Mouse (Mus musculus) intestine, embryonic 16.5 days (tissue): Measurements from ENCODE around the gene Cwc27. TPM values are rescaled to one million over a fixed set of nuclear protein-coding genes. Genes with fewer than 3 reads are reported as not detected.
A peak's percentile ranks its signal among the peaks of the same experiment; 100 is the strongest.

Experiments used
- ATAC-seq: fragments of 200-750 bp; cut with Nextera tagmentation; 2 replicates; pipeline ENCODE4 v1.8.0; 2017; ENCODE audit warnings: moderate TSS enrichment, moderate library complexity
- H3K27ac ChIP-seq: fragments of 300-500 bp; sonication (generic); 2 replicates; pipeline ENCODE4 v1.5.1; 2014; ENCODE audit warnings: mild to moderate bottlenecking, low read length
- H3K27me3 ChIP-seq: fragments of 300-500 bp; sonication (generic); replicated peaks from 2 replicates; pipeline ENCODE4 v1.6.1; 2014; ENCODE audit warnings: low read length, control low read depth, mixed read lengths; ENCODE audit not compliant: control insufficient read depth, insufficient read depth
- H3K36me3 ChIP-seq: fragments of 300-500 bp; sonication (generic); 2 replicates; pipeline ENCODE4 v1.6.1; 2014; ENCODE audit warnings: low read length, control low read depth; ENCODE audit not compliant: control insufficient read depth, insufficient read depth
- H3K4me1 ChIP-seq: fragments of 300-500 bp; sonication (generic); 2 replicates; pipeline ENCODE4 v1.6.1; 2014; ENCODE audit warnings: low read length, control low read depth, mixed read lengths; ENCODE audit not compliant: control insufficient read depth, insufficient read depth
- H3K4me2 ChIP-seq: fragments of 300-500 bp; sonication (generic); 2 replicates; pipeline ENCODE4 v1.6.1; 2014; ENCODE audit warnings: low read depth, low read length, control low read depth
- H3K4me3 ChIP-seq: fragments of 300-500 bp; sonication (generic); 2 replicates; pipeline ENCODE4 v1.5.1; 2014; ENCODE audit warnings: mild to moderate bottlenecking, low read length
- H3K9ac ChIP-seq: fragments of 300-500 bp; sonication (generic); 2 replicates; pipeline ENCODE4 v1.6.1; 2014; ENCODE audit warnings: low read depth, low read length
- H3K9me3 ChIP-seq: fragments of 300-500 bp; sonication (generic); 2 replicates; pipeline ENCODE4 v1.6.1; 2016; ENCODE audit warnings: low read length, control low read depth; ENCODE audit not compliant: control insufficient read depth
- WGBS: fragments of 180-500 bp; shearing (Covaris S2); extraction: QIAGEN DNeasy Blood & Tissue Kit; methylation state at CpG from one replicate; pipeline ENCODE4 v1.1.7; 2014; 5-methylcytosine and 5-hydroxymethylcytosine counted together
- polyA plus RNA-seq: library from polyadenylated mRNA; unstranded; fragments of >200 nt; fragmentation: Nextera tagmentation; extraction: Ambion mirVana; gene quantifications from 2 replicates; pipeline ENCODE4 v1.2.1, GENCODE M21; 2015

The Cwc27 gene
- polyA plus RNA-seq, 1 experiment from 2014 or later, result 26.0 TPM

DNA sequence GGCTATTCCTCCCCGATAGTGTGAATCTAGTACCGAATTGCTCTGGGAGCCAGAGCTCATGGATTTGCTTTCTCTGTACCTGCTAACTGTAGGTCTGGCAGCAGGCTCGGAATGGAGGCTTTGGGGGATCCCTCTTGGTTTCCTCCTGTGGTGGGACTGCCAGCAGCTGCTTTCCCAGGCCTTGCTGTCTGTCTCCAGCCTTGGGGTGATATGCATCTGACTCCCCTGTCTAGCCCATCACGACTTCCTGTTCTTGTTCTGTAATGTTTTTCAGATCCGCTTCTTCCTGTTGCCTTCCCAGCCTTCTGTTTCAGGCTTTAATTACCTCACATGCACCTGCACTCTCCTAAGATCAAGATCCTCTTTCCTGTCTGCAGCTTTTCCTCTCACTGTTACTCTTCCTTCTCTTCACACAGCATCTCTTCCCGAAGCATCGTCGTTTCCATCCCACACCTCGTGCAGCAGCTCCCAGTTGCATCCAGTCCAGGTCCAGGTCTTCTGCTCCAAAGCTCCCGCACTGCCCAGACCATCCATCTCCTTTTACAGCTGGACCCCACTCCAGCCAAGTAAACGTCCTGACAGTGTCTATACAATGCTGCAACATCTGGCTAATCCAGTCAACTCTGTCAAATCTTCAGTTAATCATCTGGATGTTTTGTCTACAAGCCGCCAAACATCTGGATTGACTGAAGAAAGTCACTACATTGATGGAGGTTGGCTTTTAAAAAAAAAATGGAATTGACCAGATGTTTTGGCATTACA is 193.6 kb downstream of the Cwc27 start:
- 68% methylated on average over 12 of the region's 12 CpGs for WGBS
- no peak for ATAC-seq
- H3K4me2 ChIP-seq, result no peak overlapping the region
- no peaks in the 10 kb centered on the region for H3K9me3 ChIP-seq
- no peak overlapping the region for H3K27ac ChIP-seq
- H3K4me3 ChIP-seq, result no peak overlapping the region
- H3K27me3 ChIP-seq, result no peaks in the 10 kb centered on the region
- no peaks in the 10 kb centered on the region for H3K36me3 ChIP-seq
- H3K4me1 ChIP-seq, result no peaks in the 10 kb centered on the region
- H3K9ac ChIP-seq, result no peak overlapping the region

DNA sequence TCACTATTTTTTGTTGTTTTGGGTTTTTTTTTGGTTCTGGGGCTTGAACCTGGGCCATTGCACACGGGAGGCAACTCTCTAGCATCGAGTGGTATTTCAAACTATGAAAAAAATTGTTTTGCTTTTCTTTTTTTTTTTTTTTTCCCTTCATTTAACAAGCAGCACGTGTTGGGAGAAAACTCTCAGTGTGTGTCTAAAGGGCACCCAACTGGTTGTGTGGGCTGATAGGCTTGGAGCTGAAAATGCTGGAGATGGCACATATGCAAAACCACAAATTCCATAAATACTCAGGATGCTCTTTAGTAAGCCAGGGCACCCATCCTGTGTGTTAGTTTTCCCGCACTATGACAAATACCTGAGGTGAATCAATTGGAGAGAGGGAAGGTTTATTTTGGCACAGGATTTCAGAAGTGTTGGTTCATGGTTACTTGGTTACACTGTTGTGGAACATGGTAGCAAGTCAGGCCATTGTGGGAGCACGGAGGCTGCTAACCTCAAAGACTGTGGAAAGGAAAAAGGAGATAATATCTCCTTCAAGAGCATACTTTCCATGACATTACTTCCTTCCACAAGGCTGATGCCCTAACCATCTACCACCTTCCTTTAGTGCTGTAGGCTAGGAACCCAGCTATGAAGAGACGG is 194.7 kb downstream of the Cwc27 start:
- Histone ChIP-seq H3K27ac (no peak overlapping the region), H3K4me1 (no peaks in the 10 kb centered on the region), H3K4me2 (no peak overlapping the region), H3K9me3 (no peaks in the 10 kb centered on the region), H3K36me3 (no peaks in the 10 kb centered on the region), H3K9ac (no peak overlapping the region), H3K27me3 (no peaks in the 10 kb centered on the region), H3K4me3 (no peak overlapping the region)
- no peak for ATAC-seq
- WGBS, result 85% methylated on average over 6 of the region's 6 CpGs

DNA sequence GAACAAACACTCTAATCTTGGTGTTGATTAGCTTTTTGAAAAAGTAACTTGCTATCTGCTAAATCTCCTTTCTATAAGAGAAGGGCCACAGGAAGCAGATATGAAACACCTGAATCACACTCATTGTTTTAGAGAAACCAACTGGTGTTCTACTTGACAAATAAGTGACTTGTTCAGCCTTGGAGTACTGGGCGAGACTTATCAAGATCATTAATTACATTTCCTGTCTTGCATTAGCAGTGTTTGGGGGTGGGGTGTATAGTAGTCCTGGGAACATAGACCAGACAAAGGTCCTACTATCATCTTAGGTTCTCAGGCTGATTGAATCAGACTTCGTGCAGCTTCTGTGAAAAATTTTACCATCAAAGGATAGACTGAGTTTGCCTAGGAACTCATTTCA is 196.5 kb downstream of the Cwc27 start:
- no peak overlapping the region for H3K4me2 ChIP-seq
- no peaks in the 10 kb centered on the region for H3K27me3 ChIP-seq
- no peak overlapping the region for H3K9ac ChIP-seq
- no peaks in the 10 kb centered on the region for H3K9me3 ChIP-seq
- H3K4me1 ChIP-seq, result no peaks in the 10 kb centered on the region
- no peak overlapping the region for H3K4me3 ChIP-seq
- H3K36me3 ChIP-seq, result no peaks in the 10 kb centered on the region
- H3K27ac ChIP-seq, result no peak overlapping the region
- ATAC-seq, result peak; percentile 44; the same call in 1 of the 2 replicates
- 50% methylated on average over 2 of the region's 2 CpGs for WGBS

DNA sequence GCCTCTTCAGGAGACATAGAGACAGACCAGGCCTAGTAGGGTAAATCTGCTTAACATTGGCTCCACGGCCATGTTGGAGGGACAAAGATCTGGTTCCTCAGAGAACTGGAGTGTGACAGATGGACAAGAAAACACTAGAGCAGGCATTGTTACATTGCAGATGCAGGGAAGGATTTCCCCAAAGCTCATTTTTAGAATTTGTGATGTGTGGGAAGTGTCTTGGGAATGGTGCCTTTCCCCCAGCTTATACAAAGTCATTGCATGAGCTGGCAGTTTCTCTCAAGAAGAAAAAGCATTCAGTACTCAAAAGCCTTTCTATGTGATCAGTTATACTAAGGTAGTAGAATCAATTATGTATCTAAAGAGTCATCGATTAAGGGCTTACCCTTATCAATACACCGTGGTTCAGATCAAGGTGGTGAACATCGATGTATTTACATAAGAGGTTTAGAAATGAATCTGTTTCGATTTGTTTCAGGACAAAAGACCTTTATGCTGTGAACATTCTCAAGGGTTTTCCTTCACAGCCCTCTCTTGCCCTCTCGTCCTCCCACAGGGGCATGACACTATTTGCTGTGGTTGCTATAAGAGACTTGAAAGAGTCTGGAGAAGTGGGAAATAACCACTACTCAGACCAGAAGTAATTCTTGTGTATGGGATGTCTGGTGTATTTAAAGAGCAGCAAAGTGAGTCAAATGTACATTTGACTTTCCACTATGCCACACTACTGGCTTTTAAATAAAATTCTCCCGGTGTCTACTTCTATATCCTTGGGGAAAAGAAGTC is 197.2 kb downstream of the Cwc27 start:
- H3K9ac ChIP-seq, result no peak overlapping the region
- no peak overlapping the region for H3K4me3 ChIP-seq
- no peaks in the 10 kb centered on the region for H3K9me3 ChIP-seq
- H3K27ac ChIP-seq, result no peak overlapping the region
- ATAC-seq, result no peak
- no peaks in the 10 kb centered on the region for H3K27me3 ChIP-seq
- H3K4me2 ChIP-seq, result no peak overlapping the region
- WGBS, result 77% methylated on average over 7 of the region's 7 CpGs
- no peaks in the 10 kb centered on the region for H3K36me3 ChIP-seq
- H3K4me1 ChIP-seq, result no peaks in the 10 kb centered on the region

DNA sequence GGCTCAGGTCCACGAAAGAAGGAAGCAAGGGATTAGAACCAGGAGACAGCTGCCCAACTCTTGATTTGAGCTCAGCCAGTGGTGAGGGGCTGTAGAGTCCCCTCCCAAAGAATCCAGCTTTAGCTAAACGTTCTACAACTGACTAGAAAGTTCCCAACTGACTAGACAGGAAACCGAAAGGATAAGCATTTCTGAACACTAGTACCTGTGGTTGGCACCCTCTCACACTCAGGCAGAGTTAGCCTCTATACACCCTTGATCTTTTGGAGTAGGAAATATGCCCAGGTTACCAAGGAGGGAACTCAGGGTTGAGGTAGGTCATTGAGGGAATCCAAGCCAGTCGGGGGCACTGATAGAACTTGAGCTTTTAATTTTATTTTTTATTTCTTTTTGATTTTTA is 199.7 kb downstream of the Cwc27 start:
- no peaks in the 10 kb centered on the region for H3K4me1 ChIP-seq
- 88% methylated on average over 4 of the region's 4 CpGs for WGBS

DNA sequence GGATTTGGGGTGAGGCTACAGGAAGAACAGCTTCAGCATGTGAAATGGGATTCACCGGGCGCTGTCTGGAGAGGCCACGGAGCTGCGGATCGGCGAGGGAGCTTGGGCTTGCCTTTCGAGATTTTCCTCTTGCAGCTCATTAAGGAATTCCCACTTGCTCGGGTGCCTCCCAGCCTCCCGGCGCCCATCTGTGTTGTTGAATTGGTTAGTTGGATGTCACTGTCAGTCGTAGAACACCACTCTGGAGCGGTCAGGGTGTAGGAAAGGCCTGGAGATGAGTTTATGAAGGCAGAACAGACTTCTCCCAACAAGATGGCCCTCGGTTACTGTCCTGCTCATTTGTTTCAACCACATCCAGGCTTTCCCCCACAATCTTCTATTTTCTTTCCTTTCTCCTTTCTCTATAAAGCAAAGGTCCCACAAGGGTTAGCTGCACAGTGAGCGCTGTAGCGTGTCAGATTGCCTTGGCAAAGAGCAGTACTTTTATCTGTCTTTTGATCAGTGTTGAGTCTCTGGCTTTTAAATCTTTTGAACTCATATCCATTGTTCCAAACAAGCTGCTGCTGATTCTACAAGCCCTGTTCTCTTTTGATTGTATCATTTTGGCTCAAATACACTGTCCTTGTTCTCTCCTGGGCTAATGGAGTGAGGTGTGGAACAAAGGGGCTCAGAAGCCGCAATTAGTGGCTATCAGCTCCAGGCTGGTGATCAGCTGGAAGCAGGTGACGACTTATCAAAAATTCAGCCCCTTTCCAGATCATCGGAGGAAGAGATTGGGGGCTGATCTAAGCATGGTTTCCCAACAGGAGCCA is 200.7 kb downstream of the Cwc27 start:
- Histone ChIP-seq H3K27me3 (no peaks in the 10 kb centered on the region), H3K27ac (no peak overlapping the region), H3K36me3 (no peaks in the 10 kb centered on the region), H3K4me2 (no peak overlapping the region), H3K4me3 (no peak overlapping the region), H3K9ac (no peak overlapping the region), H3K4me1 (no peaks in the 10 kb centered on the region), H3K9me3 (no peaks in the 10 kb centered on the region)
- no peak for ATAC-seq
- WGBS, result 89% methylated on average over 18 of the region's 18 CpGs

More for the DNA sequence above, 199.7 kb downstream of the Cwc27 start:
- Histone ChIP-seq H3K9me3 (no peaks in the 10 kb centered on the region), H3K4me2 (no peak overlapping the region), H3K36me3 (no peaks in the 10 kb centered on the region), H3K4me3 (no peak overlapping the region), H3K27me3 (no peaks in the 10 kb centered on the region), H3K9ac (no peak overlapping the region), H3K27ac (no peak overlapping the region)
- ATAC-seq, result no peak

DNA sequence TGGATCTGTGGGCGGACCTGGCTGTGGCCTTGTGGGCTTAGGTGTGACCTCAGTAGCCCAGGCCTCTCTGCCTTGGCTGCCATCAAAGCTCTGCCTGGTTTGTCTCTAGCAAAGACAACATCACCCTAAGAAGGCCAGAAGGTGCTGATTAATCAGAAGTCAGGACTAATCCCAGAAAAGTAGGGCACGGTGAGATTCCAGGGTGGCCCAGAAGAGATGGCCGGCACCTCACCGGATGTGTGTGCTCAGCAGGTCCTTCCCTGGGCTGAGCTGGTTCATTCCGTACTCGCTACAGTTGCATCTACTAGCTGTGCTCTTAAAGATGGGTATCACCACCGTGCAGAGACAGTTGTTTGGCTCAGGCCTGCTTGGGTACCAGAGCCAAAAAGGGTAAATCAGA is 201.8 kb downstream of the Cwc27 start:
- no peaks in the 10 kb centered on the region for H3K9me3 ChIP-seq
- no peaks in the 10 kb centered on the region for H3K27me3 ChIP-seq
- no peaks in the 10 kb centered on the region for H3K4me1 ChIP-seq
- no peak overlapping the region for H3K4me3 ChIP-seq
- H3K9ac ChIP-seq, result no peak overlapping the region
- no peak overlapping the region for H3K4me2 ChIP-seq
- 94% methylated on average over 7 of the region's 7 CpGs for WGBS
- no peak overlapping the region for H3K27ac ChIP-seq
- ATAC-seq, result no peak
- H3K36me3 ChIP-seq, result no peaks in the 10 kb centered on the region

DNA sequence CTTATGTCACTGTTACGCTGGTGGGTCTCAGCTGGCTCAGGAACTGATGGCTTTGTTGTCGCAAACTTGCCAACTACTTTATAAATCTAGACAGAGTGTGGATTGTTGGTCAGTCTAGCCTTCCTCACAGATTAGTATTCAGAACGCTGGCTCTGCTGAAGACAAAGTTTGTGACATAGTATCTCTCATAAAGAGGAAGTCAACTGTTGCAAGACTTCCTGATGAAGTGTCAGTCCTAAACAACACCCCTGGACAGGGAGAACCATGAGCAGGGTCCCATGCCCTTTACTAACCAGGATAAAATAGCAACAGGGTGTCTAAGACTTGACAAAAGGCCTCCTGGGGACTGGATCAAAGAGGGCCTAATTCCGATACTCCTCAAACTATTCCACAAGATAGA is 205.6 kb downstream of the Cwc27 start:
- no peak overlapping the region for H3K9ac ChIP-seq
- no peak overlapping the region for H3K27ac ChIP-seq
- H3K4me2 ChIP-seq, result no peak overlapping the region
- ATAC-seq, result no peak
- H3K36me3 ChIP-seq, result no peaks in the 10 kb centered on the region
- WGBS, result 92% methylated on average over 4 of the region's 4 CpGs
- H3K4me1 ChIP-seq, result no peaks in the 10 kb centered on the region
- no peaks in the 10 kb centered on the region for H3K27me3 ChIP-seq
- H3K4me3 ChIP-seq, result no peak overlapping the region
- no peaks in the 10 kb centered on the region for H3K9me3 ChIP-seq
